19 mouse cellular contexts compared by ENCODE assay signal in the genomic region with DNA sequence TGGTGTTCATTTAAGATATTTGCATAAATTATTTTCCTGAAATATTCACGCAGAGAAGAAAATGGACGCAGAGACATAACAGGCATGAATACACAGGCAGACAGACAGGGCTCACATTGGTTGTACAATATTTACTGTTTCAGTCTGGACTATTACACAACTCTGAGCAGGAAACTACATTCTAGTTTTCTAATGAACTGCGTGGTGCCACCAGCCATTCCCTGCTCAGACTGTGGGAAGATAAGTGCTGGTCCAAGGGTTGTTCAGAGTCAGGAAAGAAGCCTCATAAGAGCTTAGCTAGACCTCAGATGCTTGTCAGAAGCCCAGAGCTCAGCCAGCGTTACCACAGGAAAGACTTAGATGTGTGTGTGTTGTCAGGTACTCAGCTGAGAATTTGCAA.
"Had no signal": no experiment of that assay in that cellular context is flagged by ENCODE, and none has a peak within 500 bp of the region (broad histone marks: within the 10 kb centered on the region; RNA-seq: fewer than 3 reads in every experiment).

No protein-coding gene starts in this region.

- H3K27ac ChIP-seq: liver, embryonic 13.5 days; liver, embryonic 15.5 days; lung, embryonic 15.5 days; macrophage; midbrain, embryonic 12.5 days; neural tube, embryonic 13.5 days; neural tube, embryonic 15.5 days had no signal

- H3K4me3 ChIP-seq: liver, embryonic 13.5 days; liver, embryonic 15.5 days; lung, embryonic 15.5 days; megakaryocyte, embryonic 14.5 days; midbrain, embryonic 12.5 days; myocyte; neural tube, embryonic 13.5 days; neural tube, embryonic 15.5 days had no signal

- DNase-seq: liver, embryonic 13.5 days; lung, adult 2 months; lung, postnatal 14 days; lung, postnatal 36 days; midbrain, embryonic 14.5 days; right cerebral cortex, postnatal 14 days; thymus, adult 18-20 months; thymus, postnatal 14 days; thymus, postnatal 36 days had no signal

- H3K9ac ChIP-seq: liver, embryonic 13.5 days; liver, embryonic 15.5 days; lung, embryonic 15.5 days; midbrain, embryonic 12.5 days; neural tube, embryonic 13.5 days; neural tube, embryonic 15.5 days had no signal

- H3K9me3 ChIP-seq: liver, embryonic 13.5 days; liver, embryonic 15.5 days; lung, embryonic 15.5 days; megakaryocyte, embryonic 14.5 days; midbrain, embryonic 12.5 days; neural tube, embryonic 13.5 days; neural tube, embryonic 15.5 days had no signal

- H3K4me2 ChIP-seq: liver, embryonic 13.5 days; liver, embryonic 15.5 days; lung, embryonic 15.5 days; midbrain, embryonic 12.5 days; neural tube, embryonic 13.5 days; neural tube, embryonic 15.5 days had no signal

- H3K27me3 ChIP-seq: liver, embryonic 13.5 days; liver, embryonic 15.5 days; lung, embryonic 15.5 days; megakaryocyte, embryonic 14.5 days; midbrain, embryonic 12.5 days; neural tube, embryonic 13.5 days; neural tube, embryonic 15.5 days had no signal

- H3K4me1 ChIP-seq: liver, embryonic 13.5 days; liver, embryonic 15.5 days; lung, embryonic 15.5 days; midbrain, embryonic 12.5 days; neural tube, embryonic 13.5 days; neural tube, embryonic 15.5 days had no signal

- H3K36me3 ChIP-seq: liver, embryonic 13.5 days; liver, embryonic 15.5 days; lung, embryonic 15.5 days; midbrain, embryonic 12.5 days; neural tube, embryonic 13.5 days; neural tube, embryonic 15.5 days had no signal

- ATAC-seq: lung, postnatal 0 days; midbrain, embryonic 16.5 days had no signal
